Mouse (Mus musculus) embryonic facial prominence, embryonic 15.5 days (tissue): Measurements from ENCODE around the gene Zfp335. TPM values are rescaled to one million over a fixed set of nuclear protein-coding genes. Genes with fewer than 3 reads are reported as not detected.
"Not testable (repeated sequence)": the region's sequence is repeated elsewhere in the genome, so short reads cannot be mapped to it uniquely, and the experiment has no call there.

ENCODE experiments used
- ATAC-seq: fragments of 200-750 bp; cut with Nextera tagmentation; 2 replicates; pipeline ENCODE4 v1.8.0; 2017; ENCODE audit warnings: low read depth, moderate TSS enrichment; ENCODE audit not compliant: insufficient number of reproducible peaks, low FRiP score, low TSS enrichment
- H3K27ac ChIP-seq: fragments of 300-500 bp; sonication (generic); replicated peaks from 2 replicates; pipeline ENCODE4 v1.5.1; 2015; ENCODE audit warnings: mild to moderate bottlenecking, inconsistent platforms
- H3K27me3 ChIP-seq: fragments of 300-500 bp; sonication (generic); 2 replicates; pipeline ENCODE4 v1.6.1; 2015; ENCODE audit warnings: inconsistent platforms
- H3K36me3 ChIP-seq: fragments of 300-500 bp; sonication (generic); 2 replicates; pipeline ENCODE4 v1.6.1; 2015; ENCODE audit warnings: mild to moderate bottlenecking, inconsistent platforms
- H3K4me1 ChIP-seq: fragments of 300-500 bp; sonication (generic); 2 replicates; pipeline ENCODE4 v1.6.1; 2015; ENCODE audit warnings: inconsistent platforms
- H3K4me2 ChIP-seq: fragments of 300-500 bp; sonication (generic); replicated peaks from 2 replicates; pipeline ENCODE4 v1.6.1; 2015; ENCODE audit warnings: mild to moderate bottlenecking, inconsistent platforms
- H3K4me3 ChIP-seq: fragments of 300-500 bp; sonication (generic); replicated peaks from 2 replicates; pipeline ENCODE4 v1.5.1; 2015; ENCODE audit warnings: mild to moderate bottlenecking, inconsistent platforms
- H3K9ac ChIP-seq: fragments of 300-500 bp; sonication (generic); 2 replicates; pipeline ENCODE4 v1.6.1; 2015; ENCODE audit warnings: inconsistent platforms
- H3K9me3 ChIP-seq: fragments of 300-500 bp; sonication (generic); replicated peaks from 2 replicates; pipeline ENCODE4 v1.6.1; 2016; ENCODE audit warnings: inconsistent platforms
- WGBS: fragments of 180-500 bp; shearing (Covaris S2); methylation state at CpG from one replicate; pipeline ENCODE4 v1.1.7; 2015; 5-methylcytosine and 5-hydroxymethylcytosine counted together
- polyA plus RNA-seq: library from polyadenylated mRNA; unstranded; fragments of >200 nt; fragmentation: Nextera tagmentation; extraction: Ambion mirVana; gene quantifications from 2 replicates; pipeline ENCODE4 v1.2.1, GENCODE M21; 2015

The Zfp335 gene
- polyA plus RNA-seq, 1 experiment from 2014 or later = 16.0 TPM

DNA sequence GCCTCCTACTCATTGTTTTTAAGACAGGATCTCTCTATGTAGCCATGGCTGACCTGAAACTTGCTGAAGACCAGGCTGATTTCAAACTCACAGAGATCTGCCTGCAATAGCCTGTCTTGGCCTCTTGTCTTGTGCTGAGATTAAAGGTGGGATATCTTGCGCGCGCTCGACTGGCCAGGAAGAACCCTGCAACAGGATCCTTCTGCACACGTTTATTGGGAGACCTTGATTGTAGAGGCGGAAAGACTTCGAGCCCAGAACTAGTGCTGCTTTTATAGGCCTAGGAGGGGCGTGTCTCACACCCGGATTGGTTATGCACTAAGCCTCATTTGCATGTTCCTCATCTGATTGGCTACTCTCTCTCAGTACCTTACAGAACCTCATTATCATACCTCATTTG is 48.1 kb downstream of the Zfp335 start:
- not testable (repeated sequence) for ATAC-seq, H3K4me3 ChIP-seq, H3K9me3 ChIP-seq, H3K36me3 ChIP-seq, H3K9ac ChIP-seq, H3K27ac ChIP-seq, H3K4me2 ChIP-seq, H3K27me3 ChIP-seq
- H3K4me1 ChIP-seq = peaks cover 24% of the 10 kb centered on the region
- 96% methylated on average over 9 of the region's 9 CpGs for WGBS

GRCm38 (mm10) chr2:164862179-164862861 is 49.2 kb downstream of the Zfp335 start:
- Histone ChIP-seq H3K27ac (peak overlapping the region; percentile 41), H3K36me3 (no peaks in the 10 kb centered on the region), H3K9me3 (no peaks in the 10 kb centered on the region), H3K4me3 (no peak overlapping the region), H3K27me3 (no peaks in the 10 kb centered on the region; the same call in 1 of the 2 replicates), H3K9ac (no peak overlapping the region), H3K4me1 (peaks cover 35% of the 10 kb centered on the region), H3K4me2 (no peak overlapping the region)
- ATAC-seq = 0 out of 2 replicates have a peak, but pooled peaks have one; percentile 66
- WGBS = 30% methylated on average over 9 of the region's 9 CpGs

DNA sequence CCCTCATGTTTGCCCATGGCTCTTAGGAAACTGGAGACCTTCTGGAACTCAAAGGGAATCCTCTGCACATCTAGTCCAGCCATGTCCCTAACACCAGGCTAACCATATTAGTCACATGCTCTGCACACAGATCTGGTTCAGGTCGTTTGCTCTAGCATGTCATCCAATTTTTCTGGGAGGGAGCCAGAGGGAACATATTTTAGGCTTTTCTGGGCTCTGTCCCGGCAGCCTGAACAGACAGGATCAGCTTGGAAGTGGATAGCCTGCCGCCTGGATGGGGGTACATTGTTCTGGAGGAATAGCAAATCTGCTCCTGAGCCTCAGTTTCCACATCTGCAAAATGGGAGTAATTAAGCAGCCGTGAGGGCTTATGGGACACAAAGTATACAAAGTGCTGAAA is 50.5 kb downstream of the Zfp335 start:
- no peak overlapping the region for H3K27ac ChIP-seq
- ATAC-seq = no peak
- no peak overlapping the region for H3K9ac ChIP-seq
- H3K4me3 ChIP-seq = no peak overlapping the region
- peaks cover 47% of the 10 kb centered on the region for H3K4me1 ChIP-seq
- H3K4me2 ChIP-seq = no peak overlapping the region
- WGBS = 51% methylated on average over 4 of the region's 4 CpGs
- H3K27me3 ChIP-seq = peaks cover 6% of the 10 kb centered on the region
- no peaks in the 10 kb centered on the region for H3K9me3 ChIP-seq
- no peaks in the 10 kb centered on the region for H3K36me3 ChIP-seq

DNA sequence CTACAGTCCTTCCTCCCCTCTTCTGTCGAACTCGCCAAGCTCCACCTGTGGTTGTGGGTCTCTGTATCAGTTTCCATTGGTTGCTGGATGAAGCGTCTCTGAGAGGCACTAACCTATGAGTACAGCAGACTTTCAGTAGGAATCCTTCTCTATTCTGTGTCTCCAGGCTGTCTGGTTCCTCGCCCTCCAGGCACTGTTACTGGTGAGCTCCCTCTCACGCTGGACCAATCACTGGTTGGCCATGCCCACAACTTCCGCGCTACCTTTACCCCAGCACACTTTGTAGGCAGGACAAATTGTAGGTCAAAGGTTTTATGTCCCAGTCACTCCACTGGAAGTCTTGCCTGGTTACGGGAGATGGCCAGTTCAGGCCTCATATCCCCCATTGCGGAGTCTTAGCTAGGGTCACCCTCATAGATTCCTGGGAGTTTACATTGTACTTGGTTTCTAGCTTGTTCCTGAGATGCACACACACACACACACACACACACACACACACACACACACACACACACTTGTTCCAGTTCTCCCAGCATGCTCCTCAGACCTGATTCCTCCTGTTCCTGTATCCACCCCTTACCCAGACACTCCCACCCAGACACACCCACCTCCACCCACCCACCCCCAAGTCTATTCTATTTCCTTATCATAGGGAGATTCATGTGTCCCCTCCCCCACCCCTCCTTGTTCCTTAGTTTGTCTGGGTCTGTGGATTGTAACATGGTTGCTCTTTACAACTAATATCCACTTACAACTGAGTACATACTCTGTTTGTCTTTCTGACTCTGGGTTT is 51.7 kb downstream of the Zfp335 start:
- WGBS = 58% methylated on average over 9 of the region's 9 CpGs
- H3K4me3 ChIP-seq = no peak overlapping the region

GRCm38 (mm10) chr2:164859155-164859554 is 52.4 kb downstream of the Zfp335 start:
- Histone ChIP-seq H3K27me3 (peaks cover 9% of the 10 kb centered on the region), H3K4me3 (no peak overlapping the region), H3K9me3 (no peaks in the 10 kb centered on the region), H3K4me2 (no peak overlapping the region), H3K9ac (no peak overlapping the region), H3K36me3 (no peaks in the 10 kb centered on the region), H3K27ac (no peak overlapping the region), H3K4me1 (peaks cover 48% of the 10 kb centered on the region)
- no peak for ATAC-seq
- WGBS = 44% methylated on average over 2 of the region's 2 CpGs

More for the DNA sequence above, 51.7 kb downstream of the Zfp335 start:
- Histone ChIP-seq H3K9me3 (no peaks in the 10 kb centered on the region), H3K4me2 (no peak overlapping the region), H3K27ac (no peak overlapping the region), H3K9ac (no peak overlapping the region), H3K4me1 (peaks cover 48% of the 10 kb centered on the region), H3K27me3 (peaks cover 6% of the 10 kb centered on the region), H3K36me3 (no peaks in the 10 kb centered on the region)
- ATAC-seq = no peak

DNA sequence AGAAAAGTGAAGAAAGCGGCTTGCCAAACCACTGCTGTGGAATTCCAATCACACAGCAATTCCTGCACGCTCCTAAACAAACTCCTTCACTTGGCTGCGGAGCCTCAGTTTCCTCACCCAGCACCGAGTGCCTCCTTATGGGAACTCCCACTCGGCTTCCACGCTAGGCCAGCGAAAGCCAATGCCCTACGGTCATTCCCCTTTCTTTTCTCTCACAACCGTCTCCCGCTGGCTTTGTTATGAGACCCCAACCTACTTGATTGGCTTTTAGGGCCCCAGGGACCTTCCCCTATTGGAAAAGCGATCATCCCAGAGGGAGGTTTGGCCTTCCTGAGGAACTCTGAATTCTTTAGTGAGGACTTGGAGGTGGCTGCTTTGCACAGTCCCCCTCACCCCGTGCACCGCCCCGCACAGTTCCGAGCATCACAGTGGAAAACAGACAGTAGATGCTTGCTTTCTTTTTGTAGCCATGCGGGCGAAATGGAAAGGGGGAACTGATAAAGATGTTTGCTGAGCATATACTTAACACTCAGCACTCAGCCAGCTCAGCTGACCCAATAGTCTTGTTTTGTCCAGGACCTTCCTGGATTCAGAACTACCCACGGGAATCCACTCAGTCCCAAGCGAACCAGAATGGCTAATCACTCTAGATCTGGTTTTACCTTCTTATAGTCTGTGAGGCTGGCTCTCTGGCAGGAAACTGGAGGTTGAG is 53.6 kb downstream of the Zfp335 start:
- 3% methylated on average over 19 of the region's 19 CpGs for WGBS
- Histone ChIP-seq H3K27ac (peak overlapping the region; percentile 88), H3K9me3 (no peaks in the 10 kb centered on the region), H3K4me2 (peak overlapping the region; percentile 97), H3K4me3 (peak overlapping the region; percentile 61), H3K27me3 (peaks cover 11% of the 10 kb centered on the region), H3K36me3 (0 out of 2 replicates have a peak, but pooled peaks cover 3% of the 10 kb centered on the region), H3K4me1 (peaks cover 48% of the 10 kb centered on the region), H3K9ac (peak overlapping the region; percentile 39)
- ATAC-seq = no peak

DNA sequence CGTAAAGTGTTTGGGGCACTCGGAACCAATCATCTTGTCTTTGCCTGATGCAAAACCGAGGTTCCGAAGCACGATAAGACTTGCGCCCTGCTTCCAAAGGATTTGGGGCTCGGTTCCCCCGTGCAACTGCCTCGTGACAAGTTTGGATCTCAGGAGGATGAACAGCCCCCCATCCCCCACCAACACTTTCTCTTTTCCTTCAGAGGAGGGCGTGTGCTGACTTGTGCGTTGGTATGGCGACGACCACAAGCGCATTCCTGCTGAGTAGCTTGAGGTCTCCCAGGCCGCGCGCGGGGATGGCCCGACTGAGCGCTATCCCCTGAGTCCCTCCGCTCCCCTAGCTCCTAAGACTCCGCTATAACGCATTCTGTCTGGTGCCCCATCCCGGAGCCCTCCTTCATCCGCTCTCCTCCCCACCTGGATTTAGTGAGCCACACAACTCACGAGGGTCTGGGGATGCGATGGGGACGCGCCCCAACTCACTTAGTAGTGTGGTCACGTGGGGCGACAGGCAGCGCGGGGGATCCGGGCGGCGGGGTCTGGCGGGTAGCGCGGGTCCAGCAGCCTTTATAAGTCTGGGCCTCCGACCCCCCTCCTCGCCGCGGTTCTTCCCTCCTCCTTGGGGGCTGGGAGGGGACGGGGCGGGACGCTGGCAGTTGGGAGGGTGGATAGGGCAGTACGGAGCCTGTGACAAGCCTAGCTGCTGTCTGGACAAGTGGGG is 54.3 kb downstream of the Zfp335 start, which contains the start of gene Pltp:
Pltp (minus strand) TSS at position 611 of the 721 bp plus-strand sequence.
- peak within 1 kb of the TSS; percentile 61 for H3K4me3 ChIP-seq
- peaks cover 43% of the 10 kb centered on the region for H3K4me1 ChIP-seq
- H3K9ac ChIP-seq = peak within 1 kb of the TSS; percentile 39
- peak within 1 kb of the TSS; percentile 88 for H3K27ac ChIP-seq
- H3K4me2 ChIP-seq = peak within 1 kb of the TSS; percentile 97
- peaks cover 5% of the 10 kb centered on the region for H3K36me3 ChIP-seq
- H3K9me3 ChIP-seq = no peaks in the 10 kb centered on the region
- WGBS = 0% methylated on average over 44 of the region's 47 CpGs
- ATAC-seq = peak; percentile 77
- H3K27me3 ChIP-seq = peaks cover 11% of the 10 kb centered on the region

- Histone ChIP-seq H3K36me3 (peaks cover 12% of the 10 kb centered on the region), H3K27ac (peak overlapping the region; percentile 88), H3K9me3 (no peaks in the 10 kb centered on the region), H3K4me3 (peak overlapping the region; percentile 61), H3K4me1 (peaks cover 35% of the 10 kb centered on the region), H3K9ac (peak overlapping the region; percentile 39; the same call in 1 of the 2 replicates), H3K4me2 (peak overlapping the region; percentile 97), H3K27me3 (peaks cover 11% of the 10 kb centered on the region)
- ATAC-seq = peak; percentile 36; the same call in 1 of the 2 replicates
- 1% methylated on average over 42 of the region's 42 CpGs for WGBS
These were observed 55.1 kb downstream of the Zfp335 start for GRCm38 (mm10) chr2:164856309-164857100.

- Histone ChIP-seq H3K4me2 (peak overlapping the region; percentile 97), H3K4me1 (peaks cover 30% of the 10 kb centered on the region), H3K27me3 (peaks cover 11% of the 10 kb centered on the region), H3K36me3 (peaks cover 21% of the 10 kb centered on the region), H3K4me3 (peak overlapping the region; percentile 61; the same call in 1 of the 2 replicates)
- 75% methylated on average over 5 of the region's 5 CpGs for WGBS
- H3K9me3 ChIP-seq, ATAC-seq, H3K9ac ChIP-seq, H3K27ac ChIP-seq: not testable (repeated sequence)
These were observed 56.0 kb downstream of the Zfp335 start for GRCm38 (mm10) chr2:164855572-164855971.

DNA sequence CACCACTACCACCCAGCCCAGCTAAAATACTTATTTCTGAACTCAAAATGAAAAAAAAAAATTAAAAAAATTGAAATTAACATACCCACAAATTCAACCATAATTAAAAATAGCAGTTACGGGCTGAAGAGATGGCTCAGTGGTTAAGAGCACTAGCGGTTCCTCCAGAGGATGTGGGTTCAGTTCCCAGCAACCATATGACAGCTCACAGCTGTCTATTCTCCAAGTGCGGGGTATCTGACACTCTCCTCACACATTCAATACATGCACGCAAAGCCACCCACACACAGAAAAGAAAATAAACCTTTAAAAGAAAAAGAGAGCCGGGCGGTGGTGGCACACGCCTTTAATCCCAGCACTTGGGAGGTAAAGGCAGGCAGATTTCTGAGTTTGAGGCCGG is 61.5 kb downstream of the Zfp335 start:
- ATAC-seq = no peak
- H3K9ac ChIP-seq = no peak overlapping the region

More for the DNA sequence above, 61.5 kb downstream of the Zfp335 start:
- H3K4me3 ChIP-seq = no peak overlapping the region
- 86% methylated on average over 8 of the region's 8 CpGs for WGBS
- peaks cover 5% of the 10 kb centered on the region for H3K27me3 ChIP-seq
- H3K27ac ChIP-seq = no peak overlapping the region
- peaks cover 38% of the 10 kb centered on the region for H3K36me3 ChIP-seq
- H3K9me3 ChIP-seq = no peaks in the 10 kb centered on the region
- H3K4me1 ChIP-seq = no peaks in the 10 kb centered on the region
- no peak overlapping the region for H3K4me2 ChIP-seq
